In genomic region chr9:108809723-108810122, GRCm38 (mm10) we compare ENCODE assay signal across 9 mouse cellular contexts. TPM values are rescaled to one million over a fixed set of nuclear protein-coding genes. Genes with fewer than 3 reads are reported as not detected.
DNase-seq lines count a peak whose midpoint lies in the region; ATAC-seq lines count a peak whose summit lies in the region.
"Had no signal": no experiment of that assay in that cellular context is flagged by ENCODE, and none has a peak within 500 bp of the region (broad histone marks: within the 10 kb centered on the region; RNA-seq: fewer than 3 reads in every experiment).

No protein-coding gene starts in this region.

- no peaks in the 10 kb centered on the region for H3K27me3 ChIP-seq in heart, embryonic 12.5 days (replicated peaks)
- H3K27me3 ChIP-seq in midbrain, embryonic 12.5 days: no peaks in the 10 kb centered on the region
- no peaks in the 10 kb centered on the region for H3K27me3 ChIP-seq in midbrain, embryonic 11.5 days (ENCODE audit: control insufficient read depth, insufficient read depth, low read length)
- no peaks in the 10 kb centered on the region for H3K27me3 ChIP-seq in hindbrain, embryonic 15.5 days
- no peaks in the 10 kb centered on the region for H3K27me3 ChIP-seq in midbrain, embryonic 16.5 days (ENCODE audit: control insufficient read depth, insufficient read depth, low read depth, low read length)

- no peak overlapping the region for H3K4me3 ChIP-seq in heart, embryonic 12.5 days
- no peak overlapping the region for H3K4me3 ChIP-seq in midbrain, embryonic 12.5 days
- H3K4me3 ChIP-seq in midbrain, embryonic 11.5 days (ENCODE audit: low read depth, low read length): no peak overlapping the region
- peak overlapping the region; percentile 87; the same call in 1 of the 2 replicates for H3K4me3 ChIP-seq in hindbrain, embryonic 15.5 days
- H3K4me3 ChIP-seq in midbrain, embryonic 16.5 days (ENCODE audit: low read depth, low read length): no peak overlapping the region
- H3K4me3 ChIP-seq: erythroblast, embryonic 14.5 days had no signal

- H3K36me3 ChIP-seq in heart, embryonic 12.5 days: peaks cover 63% of the 10 kb centered on the region
- H3K36me3 ChIP-seq in midbrain, embryonic 12.5 days: peaks cover 67% of the 10 kb centered on the region
- H3K36me3 ChIP-seq in midbrain, embryonic 11.5 days (ENCODE audit: control insufficient read depth, insufficient read depth, low read length): peaks cover 21% of the 10 kb centered on the region
- peaks cover 67% of the 10 kb centered on the region for H3K36me3 ChIP-seq in hindbrain, embryonic 15.5 days
- peaks cover 47% of the 10 kb centered on the region for H3K36me3 ChIP-seq in midbrain, embryonic 16.5 days (ENCODE audit: control insufficient read depth, insufficient read depth, low read length)

- no peak for ATAC-seq in heart, embryonic 12.5 days (ENCODE audit: insufficient number of reproducible peaks, low FRiP score)
- no peak for ATAC-seq in midbrain, embryonic 12.5 days (ENCODE audit: low FRiP score, low read depth)
- no peak for ATAC-seq in midbrain, embryonic 11.5 days (ENCODE audit: low FRiP score)
- no peak for ATAC-seq in hindbrain, embryonic 15.5 days (ENCODE audit: low FRiP score, low read depth)
- no peak for ATAC-seq in midbrain, embryonic 16.5 days

- 75% methylated on average over 6 of the region's 6 CpGs for WGBS in heart, embryonic 12.5 days
- 80% methylated on average over 6 of the region's 6 CpGs for WGBS in midbrain, embryonic 12.5 days
- WGBS in midbrain, embryonic 11.5 days: 90% methylated on average over 6 of the region's 6 CpGs
- WGBS in hindbrain, embryonic 15.5 days: 89% methylated on average over 6 of the region's 6 CpGs
- 83% methylated on average over 6 of the region's 6 CpGs for WGBS in midbrain, embryonic 16.5 days

- no peaks in the 10 kb centered on the region for H3K9me3 ChIP-seq in heart, embryonic 12.5 days (replicated peaks)
- H3K9me3 ChIP-seq in midbrain, embryonic 12.5 days: no peaks in the 10 kb centered on the region
- no peaks in the 10 kb centered on the region for H3K9me3 ChIP-seq in midbrain, embryonic 11.5 days (ENCODE audit: control insufficient read depth, low read length)
- no peaks in the 10 kb centered on the region for H3K9me3 ChIP-seq in hindbrain, embryonic 15.5 days
- no peaks in the 10 kb centered on the region for H3K9me3 ChIP-seq in midbrain, embryonic 16.5 days (replicated peaks; ENCODE audit: control insufficient read depth, low read length, poor library complexity, severe bottlenecking)

- H3K27ac ChIP-seq in heart, embryonic 12.5 days (ENCODE audit: poor library complexity, severe bottlenecking): no peak overlapping the region
- H3K27ac ChIP-seq in midbrain, embryonic 12.5 days (replicated peaks): no peak overlapping the region
- no peak overlapping the region for H3K27ac ChIP-seq in midbrain, embryonic 11.5 days (ENCODE audit: low read depth, low read length)
- H3K27ac ChIP-seq in hindbrain, embryonic 15.5 days (replicated peaks): no peak overlapping the region
- H3K27ac ChIP-seq in midbrain, embryonic 16.5 days (ENCODE audit: low read length): no peak overlapping the region

- no peak overlapping the region for H3K9ac ChIP-seq in heart, embryonic 12.5 days
- H3K9ac ChIP-seq in midbrain, embryonic 12.5 days (replicated peaks): no peak overlapping the region
- H3K9ac ChIP-seq in midbrain, embryonic 11.5 days (ENCODE audit: low read length): no peak overlapping the region
- H3K9ac ChIP-seq in hindbrain, embryonic 15.5 days: peak overlapping the region; percentile 98; the same call in 1 of the 2 replicates
- H3K9ac ChIP-seq in midbrain, embryonic 16.5 days (ENCODE audit: low read depth, low read length): peak overlapping the region; percentile 94; the same call in 1 of the 2 replicates

- H3K4me1 ChIP-seq in heart, embryonic 12.5 days (replicated peaks): peaks cover 43% of the 10 kb centered on the region
- H3K4me1 ChIP-seq in midbrain, embryonic 12.5 days: peaks cover 13% of the 10 kb centered on the region
- H3K4me1 ChIP-seq in midbrain, embryonic 11.5 days (ENCODE audit: control insufficient read depth, insufficient read depth, low read length): peaks cover 5% of the 10 kb centered on the region; the same call in 1 of the 2 replicates
- peaks cover 22% of the 10 kb centered on the region for H3K4me1 ChIP-seq in hindbrain, embryonic 15.5 days (replicated peaks)
- peaks cover 16% of the 10 kb centered on the region for H3K4me1 ChIP-seq in midbrain, embryonic 16.5 days (ENCODE audit: control insufficient read depth, insufficient read depth, low read length)

- H3K4me2 ChIP-seq in heart, embryonic 12.5 days: peak overlapping the region; percentile 80
- H3K4me2 ChIP-seq in midbrain, embryonic 12.5 days (replicated peaks): 0 out of 2 replicates have a peak overlapping the region, but pooled peaks have one; percentile 86
- H3K4me2 ChIP-seq in midbrain, embryonic 11.5 days: no peak overlapping the region
- H3K4me2 ChIP-seq in hindbrain, embryonic 15.5 days: peak overlapping the region; percentile 65
- peak overlapping the region; percentile 87; the same call in 1 of the 2 replicates for H3K4me2 ChIP-seq in midbrain, embryonic 16.5 days (ENCODE audit: low read length)

- no peak for DNase-seq in heart, postnatal 4 days
- DNase-seq in midbrain, embryonic 11.5 days (ENCODE audit: low spot score, missing footprints): no peak
- no peak for DNase-seq in retina, embryonic 14.5 days (ENCODE audit: low spot score)
- DNase-seq in cerebellum, adult 11 months: no peak

RNA-seq across cellular contexts. Expression of gene Nckipsd, which starts 1.6 kb away (rescaled TPM):
- 8.9 and 9.2 TPM in 2 replicates for polyA plus RNA-seq in heart, embryonic 12.5 days (2016; fragmentation: Nextera tagmentation; extraction: Ambion mirVana)
- 1 to 10 TPM; 8.1 to 8.2 TPM for total RNA-seq in heart, postnatal 4 days (2021)
- polyA plus RNA-seq in midbrain, embryonic 12.5 days (2016; fragmentation: Nextera tagmentation; extraction: Ambion mirVana): 17.0 and 20.1 TPM in 2 replicates
- polyA plus RNA-seq in midbrain, embryonic 11.5 days (2014; fragmentation: Nextera tagmentation; extraction: Ambion mirVana): 8.3 and 9.2 TPM in 2 replicates
- 30.3 and 30.7 TPM in 2 replicates for polyA plus RNA-seq in hindbrain, embryonic 15.5 days (2015; fragmentation: Nextera tagmentation; extraction: Ambion mirVana)
- 33.2 and 51.7 TPM in 2 replicates for polyA plus RNA-seq in midbrain, embryonic 16.5 days (2015; fragmentation: Nextera tagmentation; extraction: Ambion mirVana)

RNA-seq across cellular contexts. Expression of gene Celsr3, which starts 16.4 kb away (rescaled TPM):
- 0.08 and 0.09 TPM in 2 replicates for polyA plus RNA-seq in heart, embryonic 12.5 days (2016; fragmentation: Nextera tagmentation; extraction: Ambion mirVana)
- under 1 TPM; 0.07 TPM for total RNA-seq in heart, postnatal 4 days (2021)
- 13.8 and 14.4 TPM in 2 replicates for polyA plus RNA-seq in midbrain, embryonic 12.5 days (2016; fragmentation: Nextera tagmentation; extraction: Ambion mirVana)
- 5.4 and 6.4 TPM in 2 replicates for polyA plus RNA-seq in midbrain, embryonic 11.5 days (2014; fragmentation: Nextera tagmentation; extraction: Ambion mirVana)
- polyA plus RNA-seq in hindbrain, embryonic 15.5 days (2015; fragmentation: Nextera tagmentation; extraction: Ambion mirVana): 12.7 and 14.6 TPM in 2 replicates
- 12.7 and 16.4 TPM in 2 replicates for polyA plus RNA-seq in midbrain, embryonic 16.5 days (2015; fragmentation: Nextera tagmentation; extraction: Ambion mirVana)

RNA-seq across cellular contexts. Expression of gene Ip6k2, which starts 26.1 kb away (rescaled TPM):
- polyA plus RNA-seq in heart, embryonic 12.5 days (2016; fragmentation: Nextera tagmentation; extraction: Ambion mirVana): 45.1 and 47.7 TPM in 2 replicates
- total RNA-seq in heart, postnatal 4 days (2021): 10 to 100 TPM; 43.7 to 48.5 TPM
- 137 and 141 TPM in 2 replicates for polyA plus RNA-seq in midbrain, embryonic 12.5 days (2016; fragmentation: Nextera tagmentation; extraction: Ambion mirVana)
- 104 and 109 TPM in 2 replicates for polyA plus RNA-seq in midbrain, embryonic 11.5 days (2014; fragmentation: Nextera tagmentation; extraction: Ambion mirVana)
- 180 and 206 TPM in 2 replicates for polyA plus RNA-seq in hindbrain, embryonic 15.5 days (2015; fragmentation: Nextera tagmentation; extraction: Ambion mirVana)
- 199 and 222 TPM in 2 replicates for polyA plus RNA-seq in midbrain, embryonic 16.5 days (2015; fragmentation: Nextera tagmentation; extraction: Ambion mirVana)

RNA-seq across cellular contexts. Expression of gene Slc26a6, which starts 43.4 kb away (rescaled TPM):
- polyA plus RNA-seq in heart, embryonic 12.5 days (2016; fragmentation: Nextera tagmentation; extraction: Ambion mirVana): 6.0 and 8.0 TPM in 2 replicates
- total RNA-seq in heart, postnatal 4 days (2021): 10 to 100 TPM in 1 of 2 experiments, 1 to 10 TPM in 1; 8.4 to 10.1 TPM
- polyA plus RNA-seq in midbrain, embryonic 12.5 days (2016; fragmentation: Nextera tagmentation; extraction: Ambion mirVana): 10.2 and 10.5 TPM in 2 replicates
- 7.5 and 8.0 TPM in 2 replicates for polyA plus RNA-seq in midbrain, embryonic 11.5 days (2014; fragmentation: Nextera tagmentation; extraction: Ambion mirVana)
- 19.5 and 22.1 TPM in 2 replicates for polyA plus RNA-seq in hindbrain, embryonic 15.5 days (2015; fragmentation: Nextera tagmentation; extraction: Ambion mirVana)
- 17.5 and 19.0 TPM in 2 replicates for polyA plus RNA-seq in midbrain, embryonic 16.5 days (2015; fragmentation: Nextera tagmentation; extraction: Ambion mirVana)

Comparison
In these comparisons a context has a peak if more than half of its experiments do, and no peak if none do; other contexts are left out.
1. H3K9ac ChIP-seq: peak in hindbrain, embryonic 15.5 days (single experiment) and midbrain, embryonic 16.5 days (single experiment); none in heart, embryonic 12.5 days (single experiment), midbrain, embryonic 12.5 days (single experiment) and midbrain, embryonic 11.5 days (single experiment).